Mouse (Mus musculus) bone marrow macrophage, adult 2 months (primary cell): ENCODE measurements around the gene Prr13. TPM values are rescaled to one million over a fixed set of nuclear protein-coding genes. Genes with fewer than 3 reads are reported as not detected.

ENCODE experiments used
- H3K27ac ChIP-seq: 2 replicates; pipeline ENCODE4 v1.5.1; 2012; ENCODE audit warnings: low read depth, low read length; ENCODE audit not compliant: insufficient read depth
- H3K4me1 ChIP-seq: 2 replicates; pipeline ENCODE4 v1.6.1; 2012; ENCODE audit warnings: low read length; ENCODE audit not compliant: control insufficient read depth, insufficient read depth
- H3K4me3 ChIP-seq: 2 replicates; pipeline ENCODE4 v1.5.1; 2012; ENCODE audit warnings: mild to moderate bottlenecking, low read length, moderate library complexity; ENCODE audit not compliant: insufficient read depth
- CTCF ChIP-seq: IDR thresholded peaks from 2 replicates; pipeline ENCODE4 v1.5.1; 2012; ENCODE audit warnings: low read depth, mild to moderate bottlenecking, low read length, moderate library complexity
- POLR2A ChIP-seq: IDR thresholded peaks from 2 replicates; pipeline ENCODE4 v1.6.1; 2012; ENCODE audit warnings: mild to moderate bottlenecking, low read depth, low read length, borderline replicate concordance
- polyA plus RNA-seq: library from polyadenylated mRNA; stranded (reverse); fragments of >200 nt; gene quantifications from 2 replicates; pipeline ENCODE4 v1.2.4, GENCODE M21; 2012; ENCODE audit not compliant: missing spikeins, insufficient read depth, insufficient read length

The Prr13 gene
- polyA plus RNA-seq, 1 experiment: 379 TPM

GRCm38 (mm10) chr15:102433173-102433572, 25.7 kb upstream of the Prr13 start:
- H3K4me3 ChIP-seq: no peak overlapping the region

DNA sequence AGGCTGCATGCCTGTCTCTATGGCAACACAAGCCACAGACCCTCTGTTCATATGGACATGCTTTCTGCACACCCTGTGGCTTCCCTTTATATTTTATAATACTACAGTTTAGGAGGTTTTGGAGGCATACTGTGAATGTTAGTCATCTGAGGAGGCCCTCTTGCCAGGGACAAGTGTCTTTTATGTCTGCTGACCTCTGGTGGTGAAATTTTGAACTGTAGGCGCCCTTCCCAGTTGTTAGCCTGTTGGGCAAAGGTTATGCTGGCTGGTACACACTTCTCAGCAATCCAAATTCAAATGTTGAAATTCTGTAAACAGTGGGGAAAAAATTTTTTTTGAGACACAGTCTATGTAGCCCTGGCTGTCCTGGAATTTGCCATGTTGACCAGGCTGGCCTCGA, 16.3 kb upstream of the Prr13 start:
- TF ChIP-seq CTCF (0 out of 2 replicates have a peak, but pooled peaks have one; percentile 32), POLR2A (no peak)

More at GRCm38 (mm10) chr15:102433173-102433572, 25.7 kb upstream of the Prr13 start:
- no peak overlapping the region for H3K27ac ChIP-seq
- TF ChIP-seq POLR2A (no peak), CTCF (no peak)
- peaks cover 9% of the 10 kb centered on the region for H3K4me1 ChIP-seq

DNA sequence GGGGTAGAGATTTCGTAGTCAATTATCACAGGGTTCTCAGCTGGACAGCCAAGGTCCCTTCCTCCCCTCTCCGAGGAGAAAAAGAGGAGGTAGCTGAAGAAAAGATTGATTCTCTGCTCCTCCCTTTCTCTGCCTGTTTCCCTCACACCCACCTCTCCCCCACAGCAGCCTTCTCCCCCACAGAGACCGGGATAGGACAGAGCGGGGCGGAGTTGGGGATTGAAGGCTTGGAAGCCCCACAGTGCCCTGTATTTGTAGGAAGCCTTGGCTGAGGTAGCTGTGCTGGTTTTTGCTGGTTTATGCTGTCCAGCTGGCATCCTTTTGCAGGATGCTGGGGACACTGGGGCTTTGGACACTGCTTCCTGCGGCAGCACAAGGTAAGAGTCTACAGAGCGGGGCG, 13.7 kb upstream of the Prr13 start, which contains the start of gene Amhr2:
Gene Amhr2 (plus strand): TSS at position 222 of the 400 bp plus-strand sequence.
- TF ChIP-seq CTCF (no peak), POLR2A (no peak)
- Histone ChIP-seq H3K4me3 (no peak within 1 kb of the TSS), H3K27ac (no peak within 1 kb of the TSS), H3K4me1 (no peaks in the 10 kb centered on the region)

More for the DNA sequence above, 16.3 kb upstream of the Prr13 start:
- Histone ChIP-seq H3K4me1 (no peaks in the 10 kb centered on the region), H3K27ac (no peak overlapping the region), H3K4me3 (no peak overlapping the region)

DNA sequence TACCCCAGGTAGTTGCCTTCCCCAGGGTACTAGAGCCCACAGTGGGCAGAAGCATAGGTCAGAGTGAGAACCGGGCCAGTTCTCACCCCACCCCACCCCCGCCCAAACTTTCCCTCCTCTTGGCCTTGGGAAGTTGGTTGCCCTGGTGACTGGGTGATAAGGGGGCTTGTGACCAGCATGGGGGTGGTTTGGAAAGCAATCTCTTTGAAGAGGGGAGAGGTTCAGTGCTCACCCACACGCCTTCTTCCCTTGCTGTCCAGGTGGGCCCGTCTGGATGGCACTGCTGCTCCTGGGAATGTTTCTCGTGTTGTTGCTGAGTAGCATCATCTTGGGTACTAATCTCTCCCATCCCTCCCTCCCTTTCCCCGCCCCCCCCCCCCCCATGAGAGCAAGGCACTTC, 12.4 kb upstream of the Prr13 start:
- no peak overlapping the region for H3K4me3 ChIP-seq
- TF ChIP-seq CTCF (no peak), POLR2A (no peak)
- no peak overlapping the region for H3K27ac ChIP-seq
- H3K4me1 ChIP-seq: peaks cover 4% of the 10 kb centered on the region; the same call in 1 of the 2 replicates

DNA sequence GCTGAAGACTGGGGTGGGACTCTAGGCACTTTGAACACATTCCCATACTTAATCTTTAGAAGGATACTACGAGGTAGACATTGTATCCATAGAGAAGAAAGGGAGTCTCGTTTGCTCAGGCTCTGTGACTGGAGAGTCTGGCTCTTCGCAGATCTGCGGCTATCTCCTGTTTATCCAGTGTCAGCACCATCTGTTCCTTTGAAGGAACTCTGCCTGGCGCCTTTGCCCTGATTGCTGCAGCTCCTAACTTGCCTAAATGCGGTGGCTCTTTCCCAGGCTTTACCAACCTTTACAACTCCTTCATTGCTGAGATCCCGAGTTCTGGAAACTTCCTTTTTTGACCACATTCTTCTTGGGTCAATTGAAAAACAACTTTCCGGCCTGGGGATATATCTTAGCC, 9.5 kb upstream of the Prr13 start:
- H3K4me1 ChIP-seq: peaks cover 4% of the 10 kb centered on the region; the same call in 1 of the 2 replicates
- H3K4me3 ChIP-seq: no peak overlapping the region
- TF ChIP-seq POLR2A (no peak), CTCF (no peak)
- H3K27ac ChIP-seq: no peak overlapping the region

DNA sequence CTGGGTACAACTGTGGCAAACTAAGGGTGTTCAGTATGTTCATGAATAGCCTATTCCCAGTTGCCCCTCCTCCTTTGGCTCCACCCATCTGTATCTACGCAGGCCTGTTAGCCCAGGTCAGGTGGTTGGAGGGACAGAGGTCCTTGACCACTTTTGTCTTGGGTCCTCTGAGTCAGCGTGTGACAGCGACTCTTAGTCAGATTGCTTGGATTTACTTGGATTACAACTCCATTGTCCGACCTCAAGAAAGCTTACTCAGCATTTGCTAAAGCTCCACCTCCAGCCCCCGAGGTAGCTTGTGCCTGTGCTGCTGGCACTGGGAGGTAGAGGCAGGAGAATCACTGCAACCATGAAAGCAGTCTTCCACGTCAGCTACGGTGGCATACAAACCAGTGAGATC, 7.9 kb upstream of the Prr13 start:
- Histone ChIP-seq H3K4me3 (no peak overlapping the region), H3K4me1 (peaks cover 4% of the 10 kb centered on the region; the same call in 1 of the 2 replicates), H3K27ac (no peak overlapping the region)
- TF ChIP-seq CTCF: no peak
- TF ChIP-seq POLR2A: no peak

DNA sequence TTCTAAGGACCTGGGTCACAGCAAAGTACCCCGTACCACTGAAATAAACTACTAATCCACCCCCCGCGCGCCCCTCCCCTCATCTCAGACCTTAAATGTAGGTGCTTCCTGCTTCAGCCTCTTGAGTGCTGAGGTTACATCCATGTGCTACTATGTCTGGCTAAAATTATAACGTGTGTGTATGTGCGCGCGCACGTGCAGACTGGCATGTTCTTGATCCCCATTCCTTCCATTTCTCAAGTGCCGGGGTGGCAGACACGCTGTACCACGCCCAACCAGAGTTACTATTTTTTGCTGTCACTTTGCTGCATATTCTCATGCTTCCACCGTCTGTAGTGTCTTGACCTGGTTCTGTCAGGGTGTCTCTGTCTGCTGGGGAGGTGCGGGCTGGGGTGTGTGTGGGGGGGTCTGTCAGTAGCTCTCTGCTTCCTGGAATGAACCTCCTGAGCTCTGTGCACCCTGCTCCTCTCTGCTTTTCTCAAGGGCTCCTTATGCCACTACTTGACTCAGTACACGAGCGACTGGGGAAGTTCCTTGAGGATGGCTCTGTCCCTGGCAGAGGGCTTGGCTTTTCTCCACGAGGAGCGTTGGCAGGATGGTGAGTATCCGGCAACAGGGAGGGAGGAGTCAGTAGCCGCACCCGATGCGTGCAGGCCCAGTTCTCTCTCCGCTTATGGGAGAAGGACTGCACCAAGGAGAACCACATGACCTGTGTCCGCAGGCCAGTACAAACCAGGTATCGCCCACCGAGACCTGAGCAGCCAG, 7.0 kb upstream of the Prr13 start:
- Histone ChIP-seq H3K4me1 (peaks cover 4% of the 10 kb centered on the region; the same call in 1 of the 2 replicates), H3K4me3 (no peak overlapping the region), H3K27ac (no peak overlapping the region)
- TF ChIP-seq POLR2A (no peak), CTCF (no peak)

- Histone ChIP-seq H3K4me3 (no peak overlapping the region), H3K27ac (no peak overlapping the region), H3K4me1 (peaks cover 15% of the 10 kb centered on the region)
- no peak for TF ChIP-seq POLR2A
- peak; percentile 76 for TF ChIP-seq CTCF
These were observed 2.8 kb upstream of the Prr13 start for GRCm38 (mm10) chr15:102455993-102456392.

DNA sequence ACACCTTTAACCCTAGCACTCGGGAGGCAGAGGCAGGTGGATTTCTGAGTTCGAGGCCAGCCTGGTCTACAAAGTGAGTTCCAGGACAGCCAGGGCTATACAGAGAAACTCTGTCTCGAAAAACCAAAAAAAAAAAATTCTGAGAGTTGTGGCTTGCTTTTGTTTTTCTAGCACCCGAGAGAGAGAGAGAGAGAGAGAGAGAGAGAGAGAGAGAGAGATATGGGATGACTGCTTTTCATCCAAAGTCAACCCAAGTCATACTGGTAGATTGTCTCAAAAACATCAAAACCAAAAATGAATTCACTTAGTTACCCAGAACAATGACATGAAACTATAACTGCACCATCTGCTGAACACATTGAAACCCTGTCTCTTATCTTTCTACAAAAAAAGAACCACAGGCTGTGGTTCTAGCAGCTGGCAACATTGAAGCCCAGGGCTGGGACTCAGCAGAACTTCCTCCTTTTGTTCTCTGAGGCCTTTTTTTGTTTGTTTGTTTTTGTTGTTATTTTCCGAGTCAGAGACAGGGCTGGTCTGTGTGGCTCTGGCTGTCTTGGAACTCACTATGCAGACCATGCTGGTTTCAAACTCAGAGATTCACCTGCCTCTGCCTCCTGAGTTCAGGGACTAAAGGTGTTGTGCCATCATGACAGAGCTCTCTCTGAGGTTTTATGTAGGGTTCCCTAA, 635 bp upstream of the Prr13 start:
- Histone ChIP-seq H3K27ac (peak overlapping the region; percentile 51), H3K4me3 (peak overlapping the region; percentile 78; the same call in 1 of the 2 replicates), H3K4me1 (peaks cover 25% of the 10 kb centered on the region)
- TF ChIP-seq CTCF (no peak), POLR2A (no peak)

- peak overlapping the region; percentile 53 for H3K27ac ChIP-seq
- TF ChIP-seq CTCF (no peak), POLR2A (no peak)
- H3K4me1 ChIP-seq: peaks cover 25% of the 10 kb centered on the region
- peak overlapping the region; percentile 78 for H3K4me3 ChIP-seq
These were observed 553 bp downstream of the Prr13 start for GRCm38 (mm10) chr15:102459381-102459780.
